Mouse (Mus musculus): ENCODE data around the gene Sgca. TPM values are rescaled to one million over a fixed set of nuclear protein-coding genes. Genes with fewer than 3 reads are reported as not detected.

The Sgca gene
- total and polyA plus RNA-seq, 2 experiments from 2014 or later, result 62.2 to 313 TPM

GRCm38 (mm10) chr11:94990749-94991577, 14.8 kb upstream of the Sgca start, which contains the start of gene Ppp1r9b:
Ppp1r9b (plus strand) TSS chr11:94991035.
- Histone ChIP-seq H3K4me1 (ENCODE audit: control insufficient read depth, insufficient read depth) (peaks cover 49% of the 10 kb centered on the region), H3K9ac (replicated peaks; ENCODE audit: low read depth, low read length) (peak within 1 kb of the TSS; percentile 88), H3K4me3 (ENCODE audit: low read depth, low read length) (peak within 1 kb of the TSS; percentile 89), H3K36me3 (replicated peaks; ENCODE audit: control insufficient read depth, insufficient read depth, low read length) (no peaks in the 10 kb centered on the region), H3K4me2 (ENCODE audit: low read depth, low read length) (peak within 1 kb of the TSS; percentile 90), H3K27me3 (ENCODE audit: control insufficient read depth, insufficient read depth, low read length) (no peaks in the 10 kb centered on the region), H3K27ac (ENCODE audit: low read depth) (peak within 1 kb of the TSS; percentile 91), H3K9me3 (replicated peaks; ENCODE audit: control insufficient read depth, low read length) (no peaks in the 10 kb centered on the region)
- DNase-seq (ENCODE audit: low spot score) (peak; percentile 95), ATAC-seq (ENCODE audit: insufficient read depth, low read depth) (peak; percentile 81)
- WGBS, result 0% methylated on average over 57 of the region's 69 CpGs
- TF ChIP-seq CTCF (IDR thresholded peaks at IDR 0.05; ENCODE audit: low read depth) (peak; percentile 56), EP300 (IDR thresholded peaks at IDR 0.05; ENCODE audit: low read depth) (no peak)

GRCm38 (mm10) chr11:94990102-94990748, 14.1 kb upstream of the Sgca start:
- no peak for DNase-seq (ENCODE audit: low spot score)
- Histone ChIP-seq H3K27me3 (ENCODE audit: control insufficient read depth, insufficient read depth, low read length) (no peaks in the 10 kb centered on the region), H3K9ac (replicated peaks; ENCODE audit: low read depth, low read length) (peak overlapping the region; percentile 88), H3K27ac (ENCODE audit: low read depth) (peak overlapping the region; percentile 91), H3K4me2 (ENCODE audit: low read depth, low read length) (peak overlapping the region; percentile 90), H3K4me3 (ENCODE audit: low read depth, low read length) (peak overlapping the region; percentile 89), H3K4me1 (ENCODE audit: control insufficient read depth, insufficient read depth) (peaks cover 47% of the 10 kb centered on the region), H3K36me3 (replicated peaks; ENCODE audit: control insufficient read depth, insufficient read depth, low read length) (no peaks in the 10 kb centered on the region), H3K9me3 (replicated peaks; ENCODE audit: control insufficient read depth, low read length) (no peaks in the 10 kb centered on the region)
- no peak for ATAC-seq (ENCODE audit: insufficient read depth, low read depth)
- TF ChIP-seq EP300 (IDR thresholded peaks at IDR 0.05; ENCODE audit: low read depth) (no peak), CTCF (IDR thresholded peaks at IDR 0.05; ENCODE audit: low read depth) (no peak)
- WGBS, result 47% methylated on average over 6 of the region's 6 CpGs

- 2% methylated on average over 12 of the region's 12 CpGs for WGBS
- peaks cover 41% of the 10 kb centered on the region for H3K4me1 ChIP-seq (ENCODE audit: control insufficient read depth, insufficient read depth)
- peak; percentile 57 for ATAC-seq (ENCODE audit: insufficient read depth, low read depth)
Observed at GRCm38 (mm10) chr11:94989562-94990017, 13.5 kb upstream of the Sgca start.

GRCm38 (mm10) chr11:94988780-94989561, 12.8 kb upstream of the Sgca start:
- peaks cover 34% of the 10 kb centered on the region for H3K4me1 ChIP-seq (ENCODE audit: control insufficient read depth, insufficient read depth)
- H3K4me3 ChIP-seq (ENCODE audit: low read depth, low read length), result peak overlapping the region; percentile 89
- H3K36me3 ChIP-seq (replicated peaks; ENCODE audit: control insufficient read depth, insufficient read depth, low read length), result no peaks in the 10 kb centered on the region
- peak overlapping the region; percentile 91 for H3K27ac ChIP-seq (ENCODE audit: low read depth)
- TF ChIP-seq EP300 (IDR thresholded peaks at IDR 0.05; ENCODE audit: low read depth) (no peak), CTCF (IDR thresholded peaks at IDR 0.05; ENCODE audit: low read depth) (no peak)
- H3K27me3 ChIP-seq (ENCODE audit: control insufficient read depth, insufficient read depth, low read length), result no peaks in the 10 kb centered on the region
- H3K9ac ChIP-seq (replicated peaks; ENCODE audit: low read depth, low read length), result peak overlapping the region; percentile 52
- DNase-seq (ENCODE audit: low spot score) (no peak), ATAC-seq (ENCODE audit: insufficient read depth, low read depth) (no peak)
- peak overlapping the region; percentile 90 for H3K4me2 ChIP-seq (ENCODE audit: low read depth, low read length)
- 17% methylated on average over 10 of the region's 10 CpGs for WGBS
- no peaks in the 10 kb centered on the region for H3K9me3 ChIP-seq (replicated peaks; ENCODE audit: control insufficient read depth, low read length)

More at GRCm38 (mm10) chr11:94989562-94990017, 13.5 kb upstream of the Sgca start:
- H3K4me2 ChIP-seq (ENCODE audit: low read depth, low read length), result peak overlapping the region; percentile 90
- H3K4me3 ChIP-seq (ENCODE audit: low read depth, low read length), result peak overlapping the region; percentile 89
- no peaks in the 10 kb centered on the region for H3K9me3 ChIP-seq (replicated peaks; ENCODE audit: control insufficient read depth, low read length)
- no peaks in the 10 kb centered on the region for H3K36me3 ChIP-seq (replicated peaks; ENCODE audit: control insufficient read depth, insufficient read depth, low read length)
- H3K27me3 ChIP-seq (ENCODE audit: control insufficient read depth, insufficient read depth, low read length), result no peaks in the 10 kb centered on the region
- H3K9ac ChIP-seq (replicated peaks; ENCODE audit: low read depth, low read length), result peak overlapping the region; percentile 52
- peak; percentile 94 for DNase-seq (ENCODE audit: low spot score)
- TF ChIP-seq EP300 (IDR thresholded peaks at IDR 0.05; ENCODE audit: low read depth) (peak; percentile 83; the same call in 1 of the 2 replicates), CTCF (IDR thresholded peaks at IDR 0.05; ENCODE audit: low read depth) (no peak)
- peak overlapping the region; percentile 91 for H3K27ac ChIP-seq (ENCODE audit: low read depth)

GRCm38 (mm10) chr11:94987851-94988250, 11.7 kb upstream of the Sgca start:
- Histone ChIP-seq H3K27ac (ENCODE audit: low read depth) (no peak overlapping the region), H3K4me2 (ENCODE audit: low read depth, low read length) (no peak overlapping the region), H3K9me3 (replicated peaks; ENCODE audit: control insufficient read depth, low read length) (no peaks in the 10 kb centered on the region), H3K4me3 (ENCODE audit: low read depth, low read length) (no peak overlapping the region), H3K9ac (replicated peaks; ENCODE audit: low read depth, low read length) (no peak overlapping the region), H3K27me3 (ENCODE audit: control insufficient read depth, insufficient read depth, low read length) (no peaks in the 10 kb centered on the region), H3K36me3 (replicated peaks; ENCODE audit: control insufficient read depth, insufficient read depth, low read length) (no peaks in the 10 kb centered on the region), H3K4me1 (ENCODE audit: control insufficient read depth, insufficient read depth) (peaks cover 23% of the 10 kb centered on the region)
- TF ChIP-seq EP300 (IDR thresholded peaks at IDR 0.05; ENCODE audit: low read depth) (no peak), CTCF (IDR thresholded peaks at IDR 0.05; ENCODE audit: low read depth) (no peak)
- DNase-seq (ENCODE audit: low spot score), result no peak
- 70% methylated on average over 8 of the region's 8 CpGs for WGBS
- ATAC-seq (ENCODE audit: insufficient read depth, low read depth), result no peak

Measured in heart, postnatal 0 days (tissue).